Mouse (Mus musculus) heart, adult 2 months (tissue): ENCODE results near the gene Ugt1a6a.

Experiments
- CTCF ChIP-seq: fragments of 200-600 bp; IDR thresholded peaks from 2 replicates; pipeline ENCODE4 v1.8.1; 2022; ENCODE audit warnings: antibody characterized with exemption, mild to moderate bottlenecking, moderate library complexity
- POLR2A ChIP-seq: fragments of 200-500 bp; IDR thresholded peaks from 2 replicates; pipeline ENCODE4 v1.6.1; 2011; ENCODE audit warnings: mild to moderate bottlenecking, low read depth, low read length, control low read depth; ENCODE audit not compliant: insufficient read depth

DNA sequence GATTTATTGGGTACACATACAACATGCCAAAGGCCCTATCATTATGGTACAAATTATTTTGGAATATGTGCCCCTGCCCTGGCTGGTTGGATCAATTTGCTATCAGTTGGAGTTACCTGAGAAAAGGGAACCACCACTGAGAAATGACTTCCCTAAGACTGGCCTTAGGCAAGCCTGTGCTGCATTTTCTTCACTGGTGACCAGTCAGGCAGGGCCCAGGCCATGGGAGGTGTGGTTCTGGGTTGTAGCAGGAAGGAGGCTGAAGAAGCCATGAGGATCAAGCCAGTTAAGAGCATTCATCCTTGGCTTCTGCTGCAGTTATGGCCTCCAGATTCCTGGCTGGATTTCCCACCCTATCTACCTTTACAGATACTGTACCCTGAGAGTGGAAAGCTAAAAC, 42.3 kb upstream of the Ugt1a6a start:
- TF ChIP-seq POLR2A (no peak), CTCF (no peak)
